In the genomic region with DNA sequence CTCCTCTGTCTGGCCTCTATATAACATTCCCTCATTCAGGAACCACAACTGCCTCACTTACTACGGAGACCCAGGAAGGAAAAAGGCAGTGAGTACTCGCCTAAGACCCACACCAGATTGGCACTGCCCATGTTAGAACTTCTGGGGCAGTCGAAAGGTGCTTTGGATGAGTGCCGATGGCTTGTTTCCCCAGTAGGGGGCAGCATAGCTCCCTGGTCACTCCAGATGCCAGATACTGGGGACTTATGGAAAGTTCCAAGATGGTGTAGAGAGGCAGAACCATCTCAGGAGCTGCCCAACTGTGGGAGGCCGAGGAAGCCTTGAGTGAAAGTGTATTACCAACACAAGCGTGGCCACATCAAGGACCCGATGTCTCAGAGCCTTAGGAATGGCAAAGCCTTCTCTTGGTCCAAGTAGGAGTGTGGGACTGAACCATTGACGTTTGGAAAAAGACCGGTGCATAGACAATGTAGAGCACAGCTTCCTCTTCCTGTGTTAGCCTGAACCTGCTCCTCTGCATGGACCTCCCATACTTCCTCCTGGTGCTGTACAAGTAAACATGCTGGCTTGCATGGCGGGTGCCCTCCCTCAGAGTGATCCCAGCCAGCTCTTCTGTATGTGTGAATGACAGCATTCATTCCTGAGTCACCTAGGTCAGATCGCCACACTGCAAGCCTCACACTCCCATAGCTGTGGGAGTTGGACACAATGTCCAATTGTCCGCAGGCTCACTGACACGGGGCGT, we compare ENCODE assay signal across 9 mouse cellular contexts.
A peak's percentile ranks its signal among the peaks of the same experiment; 100 is the strongest.
DNase-seq lines count a peak whose midpoint lies in the region; ATAC-seq and TF ChIP-seq lines count a peak whose summit lies in the region.
"Had no signal": no experiment of that assay in that cellular context is flagged by ENCODE, and none has a peak within 500 bp of the region (broad histone marks: within the 10 kb centered on the region; RNA-seq: fewer than 3 reads in every experiment).

No protein-coding gene starts in this region.

- ATAC-seq in forebrain, postnatal 0 days = no peak
- ATAC-seq in forebrain, embryonic 16.5 days = no peak
- 0 out of 2 replicates have a peak, but pooled peaks have one; percentile 8 for ATAC-seq in liver, embryonic 12.5 days
- no peak for ATAC-seq in erythroblast, adult 5-6 weeks (replicated peaks; ENCODE audit: low FRiP score, poor library complexity, severe bottlenecking)

- TF ChIP-seq CTCF in forebrain, postnatal 0 days (IDR thresholded peaks at IDR 0.05; ENCODE audit: low read depth) = peak; percentile 32

- H3K36me3 ChIP-seq in forebrain, postnatal 0 days (ENCODE audit: insufficient read depth) = no peaks in the 10 kb centered on the region
- no peaks in the 10 kb centered on the region for H3K36me3 ChIP-seq in forebrain, embryonic 16.5 days (ENCODE audit: control insufficient read depth, insufficient read depth)
- H3K36me3 ChIP-seq in liver, embryonic 12.5 days = no peaks in the 10 kb centered on the region

- no peaks in the 10 kb centered on the region for H3K27me3 ChIP-seq in forebrain, postnatal 0 days (ENCODE audit: insufficient read depth, low read length)
- H3K27me3 ChIP-seq in forebrain, embryonic 16.5 days (replicated peaks; ENCODE audit: control insufficient read depth, insufficient read depth, low read length) = peaks cover 13% of the 10 kb centered on the region
- H3K27me3 ChIP-seq in liver, embryonic 12.5 days (replicated peaks) = peaks cover 32% of the 10 kb centered on the region

- no peaks in the 10 kb centered on the region for H3K9me3 ChIP-seq in forebrain, postnatal 0 days (ENCODE audit: low read length)
- H3K9me3 ChIP-seq in forebrain, embryonic 16.5 days (ENCODE audit: control insufficient read depth, low read length) = no peaks in the 10 kb centered on the region
- H3K9me3 ChIP-seq in liver, embryonic 12.5 days (replicated peaks) = no peaks in the 10 kb centered on the region

- WGBS in forebrain, postnatal 0 days = 70% methylated on average over 14 of the region's 14 CpGs
- WGBS in forebrain, embryonic 16.5 days = 76% methylated on average over 14 of the region's 14 CpGs
- WGBS in liver, embryonic 12.5 days (ENCODE audit: insufficient replicate concordance) = 57% methylated on average over 14 of the region's 14 CpGs

- no peak overlapping the region for H3K9ac ChIP-seq in forebrain, postnatal 0 days
- H3K9ac ChIP-seq in forebrain, embryonic 16.5 days (replicated peaks; ENCODE audit: low read depth, low read length) = no peak overlapping the region
- H3K9ac ChIP-seq in liver, embryonic 12.5 days = no peak overlapping the region

- no peak overlapping the region for H3K4me3 ChIP-seq in forebrain, postnatal 0 days (ENCODE audit: low read depth, low read length)
- H3K4me3 ChIP-seq in forebrain, embryonic 16.5 days (replicated peaks; ENCODE audit: low read length) = no peak overlapping the region
- no peak overlapping the region for H3K4me3 ChIP-seq in liver, embryonic 12.5 days

- H3K4me2 ChIP-seq in forebrain, postnatal 0 days (ENCODE audit: low read depth) = no peak overlapping the region
- H3K4me2 ChIP-seq in forebrain, embryonic 16.5 days (ENCODE audit: low read length) = no peak overlapping the region
- no peak overlapping the region for H3K4me2 ChIP-seq in liver, embryonic 12.5 days
- H3K4me2 ChIP-seq: heart, embryonic 11.5 days had no signal

- no peak overlapping the region for H3K27ac ChIP-seq in forebrain, postnatal 0 days (ENCODE audit: low read depth, low read length)
- no peak overlapping the region for H3K27ac ChIP-seq in forebrain, embryonic 16.5 days (ENCODE audit: low read length)
- no peak overlapping the region for H3K27ac ChIP-seq in liver, embryonic 12.5 days

- DNase-seq in forebrain, postnatal 0 days = no peak
- DNase-seq in thymus, postnatal 25 days = peak; percentile 15
- DNase-seq in thymus, postnatal 36 days = no peak
- DNase-seq in right cerebral cortex, postnatal 4 days = no peak
- DNase-seq in right cerebral cortex, postnatal 36 days (ENCODE audit: low spot score in 2 of 2) = no peak

- H3K4me1 ChIP-seq in forebrain, postnatal 0 days (ENCODE audit: insufficient read depth) = peaks cover 3% of the 10 kb centered on the region; the same call in 1 of the 2 replicates
- H3K4me1 ChIP-seq in forebrain, embryonic 16.5 days (replicated peaks; ENCODE audit: control insufficient read depth, insufficient read depth, low read length) = peaks cover 14% of the 10 kb centered on the region
- H3K4me1 ChIP-seq in liver, embryonic 12.5 days = no peaks in the 10 kb centered on the region
